Mouse (Mus musculus) forebrain, embryonic 14.5 days (tissue): ENCODE measurements around the gene Bcl11a. TPM values are rescaled to one million over a fixed set of nuclear protein-coding genes. Genes with fewer than 3 reads are reported as not detected.

ENCODE experiments used
- ATAC-seq: fragments of 200-750 bp; cut with Nextera tagmentation; 2 replicates; pipeline ENCODE4 v1.8.0; 2017; ENCODE audit warnings: mild to moderate bottlenecking, moderate library complexity
- DNase-seq: peaks from one replicate; pipeline ENCODE4 v3.0.0-alpha.2; 2015; ENCODE audit warnings: low spot score
- H3K27ac ChIP-seq: fragments of 300-500 bp; sonication (generic); 2 replicates; pipeline ENCODE4 v1.5.1; 2014; ENCODE audit warnings: low read depth, mild to moderate bottlenecking, control low read depth, low read length, moderate library complexity
- H3K27me3 ChIP-seq: fragments of 300-500 bp; sonication (generic); replicated peaks from 2 replicates; pipeline ENCODE4 v1.6.1; 2014; ENCODE audit warnings: low read length, control low read depth, mixed read lengths; ENCODE audit not compliant: control insufficient read depth, insufficient read depth
- H3K36me3 ChIP-seq: fragments of 300-500 bp; sonication (generic); 2 replicates; pipeline ENCODE4 v1.6.1; 2014; ENCODE audit warnings: low read length, control low read depth; ENCODE audit not compliant: control insufficient read depth, insufficient read depth
- H3K4me1 ChIP-seq: fragments of 300-500 bp; sonication (generic); 2 replicates; pipeline ENCODE4 v1.6.1; 2014; ENCODE audit warnings: antibody characterized with exemption, low read length, control low read depth; ENCODE audit not compliant: control insufficient read depth, insufficient read depth
- H3K4me2 ChIP-seq: fragments of 300-500 bp; sonication (generic); 2 replicates; pipeline ENCODE4 v1.6.1; 2014; ENCODE audit warnings: mild to moderate bottlenecking, control low read depth, low read length
- H3K4me3 ChIP-seq: fragments of 300-500 bp; sonication (generic); 2 replicates; pipeline ENCODE4 v1.5.1; 2014; ENCODE audit warnings: low read depth, low read length, control low read depth
- H3K9ac ChIP-seq: fragments of 300-500 bp; sonication (generic); 2 replicates; pipeline ENCODE4 v1.6.1; 2014; ENCODE audit warnings: mild to moderate bottlenecking, low read length, control low read depth, moderate library complexity
- H3K9me3 ChIP-seq: fragments of 300-500 bp; sonication (generic); replicated peaks from 2 replicates; pipeline ENCODE4 v1.6.1; 2016; ENCODE audit warnings: low read length, control low read depth, mixed read lengths; ENCODE audit not compliant: control insufficient read depth
- WGBS: fragments of 180-500 bp; shearing (Covaris S2); extraction: QIAGEN DNeasy Blood & Tissue Kit; methylation state at CpG from one replicate; pipeline ENCODE4 v1.1.7; 2014; 5-methylcytosine and 5-hydroxymethylcytosine counted together
- polyA plus RNA-seq: library from polyadenylated mRNA; unstranded; fragments of >200 nt; fragmentation: Nextera tagmentation; extraction: Ambion mirVana; gene quantifications from 2 replicates; pipeline ENCODE4 v1.2.1, GENCODE M21; 2014

The Bcl11a gene
- polyA plus RNA-seq, 1 experiment from 2014 or later, result 148 TPM

GRCm38 (mm10) chr11:24177458-24177857 is 99.6 kb downstream of the Bcl11a start:
- WGBS, result 90% methylated on average over 4 of the region's 4 CpGs

GRCm38 (mm10) chr11:24178823-24179476 is 101.1 kb downstream of the Bcl11a start:
- WGBS, result 89% methylated on average over 6 of the region's 6 CpGs
- ATAC-seq, result no peak

More at GRCm38 (mm10) chr11:24177458-24177857, 99.6 kb downstream of the Bcl11a start:
- no peak for DNase-seq
- Histone ChIP-seq H3K36me3 (peaks cover 11% of the 10 kb centered on the region; the same call in 1 of the 2 replicates), H3K9me3 (no peaks in the 10 kb centered on the region), H3K27ac (no peak overlapping the region), H3K27me3 (no peaks in the 10 kb centered on the region), H3K9ac (no peak overlapping the region), H3K4me3 (no peak overlapping the region), H3K4me1 (peaks cover 5% of the 10 kb centered on the region; the same call in 1 of the 2 replicates), H3K4me2 (no peak overlapping the region)
- no peak for ATAC-seq

DNA sequence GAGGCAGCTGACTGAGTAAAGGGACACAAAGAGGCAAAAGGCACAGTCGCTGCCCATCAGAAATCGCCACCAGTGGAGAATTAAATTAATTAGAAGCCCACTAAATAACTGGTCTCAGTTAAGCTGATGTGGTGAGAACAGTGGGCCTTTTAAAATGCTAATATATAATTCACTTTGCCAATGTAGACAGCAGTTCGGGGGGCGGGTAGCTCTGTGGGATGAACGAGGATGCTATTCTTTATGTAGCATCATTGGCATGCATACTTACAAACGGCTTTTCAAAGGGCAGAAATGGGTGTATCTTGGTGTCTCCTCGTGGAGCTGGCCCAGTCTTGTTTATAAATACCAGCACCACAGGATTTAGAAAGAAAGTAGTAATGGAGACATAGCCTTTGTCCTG is 102.2 kb downstream of the Bcl11a start:
- DNase-seq, result no peak
- peak; percentile 51 for ATAC-seq
- 6% methylated on average over 7 of the region's 7 CpGs for WGBS

More at GRCm38 (mm10) chr11:24178823-24179476, 101.1 kb downstream of the Bcl11a start:
- Histone ChIP-seq H3K4me1 (peaks cover 5% of the 10 kb centered on the region; the same call in 1 of the 2 replicates), H3K36me3 (no peaks in the 10 kb centered on the region), H3K4me3 (no peak overlapping the region), H3K9me3 (no peaks in the 10 kb centered on the region), H3K27ac (no peak overlapping the region), H3K27me3 (no peaks in the 10 kb centered on the region), H3K4me2 (no peak overlapping the region), H3K9ac (no peak overlapping the region)
- no peak for DNase-seq

DNA sequence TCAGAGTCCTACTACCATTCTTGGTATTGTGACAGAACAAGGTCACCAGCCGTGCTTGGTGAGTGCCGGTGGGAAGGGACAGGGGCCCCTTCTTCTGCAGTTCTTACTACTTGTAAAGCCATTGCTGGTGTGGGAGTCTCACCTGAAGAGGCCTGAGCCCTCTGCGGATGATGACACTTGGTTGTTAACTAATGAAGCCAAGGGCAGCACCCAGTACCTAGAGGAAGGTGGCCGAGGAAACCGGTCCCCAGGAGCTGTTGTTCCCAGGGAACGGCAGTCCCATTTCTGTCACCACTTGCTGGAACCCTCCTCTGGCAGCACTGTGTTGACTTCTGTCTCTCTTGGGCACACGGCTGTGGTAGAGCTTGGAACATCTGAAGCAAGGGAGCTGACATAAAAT is 105.6 kb downstream of the Bcl11a start:
- H3K4me1 ChIP-seq, result peaks cover 5% of the 10 kb centered on the region
- H3K4me2 ChIP-seq, result no peak overlapping the region
- ATAC-seq (no peak), DNase-seq (no peak)
- H3K36me3 ChIP-seq, result no peaks in the 10 kb centered on the region
- 93% methylated on average over 7 of the region's 7 CpGs for WGBS
- H3K9ac ChIP-seq, result no peak overlapping the region
- H3K4me3 ChIP-seq, result no peak overlapping the region
- H3K9me3 ChIP-seq, result no peaks in the 10 kb centered on the region
- H3K27ac ChIP-seq, result no peak overlapping the region
- no peaks in the 10 kb centered on the region for H3K27me3 ChIP-seq

More for the DNA sequence above, 102.2 kb downstream of the Bcl11a start:
- Histone ChIP-seq H3K9me3 (no peaks in the 10 kb centered on the region), H3K4me1 (peaks cover 5% of the 10 kb centered on the region), H3K4me2 (no peak overlapping the region), H3K27ac (no peak overlapping the region), H3K9ac (no peak overlapping the region), H3K27me3 (no peaks in the 10 kb centered on the region), H3K36me3 (no peaks in the 10 kb centered on the region), H3K4me3 (no peak overlapping the region)

DNA sequence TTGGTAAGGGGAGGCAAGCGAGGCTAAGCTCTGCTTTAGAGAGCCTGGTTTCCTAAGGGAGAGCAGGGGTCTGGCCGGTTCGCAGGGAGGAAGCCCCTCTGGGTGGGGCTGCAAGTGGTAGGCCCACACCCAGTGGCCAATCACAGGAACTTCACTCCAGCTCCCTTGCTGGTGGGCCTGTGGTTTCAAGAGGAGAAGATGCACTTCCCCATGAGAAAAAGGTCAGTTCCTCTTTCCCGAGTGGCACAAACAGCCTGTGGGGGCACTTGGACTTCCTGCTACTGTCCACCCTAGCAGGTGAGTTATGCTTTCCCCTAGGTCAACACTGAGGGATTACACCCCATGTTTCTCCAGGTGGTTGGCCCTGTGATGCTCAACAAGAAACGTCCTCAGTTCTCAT is 107.1 kb downstream of the Bcl11a start:
- H3K27me3 ChIP-seq, result no peaks in the 10 kb centered on the region
- no peak overlapping the region for H3K4me3 ChIP-seq
- DNase-seq (no peak), ATAC-seq (no peak)
- H3K9me3 ChIP-seq, result no peaks in the 10 kb centered on the region
- H3K36me3 ChIP-seq, result no peaks in the 10 kb centered on the region
- 74% methylated on average over 5 of the region's 5 CpGs for WGBS
- no peak overlapping the region for H3K9ac ChIP-seq
- no peak overlapping the region for H3K27ac ChIP-seq
- no peak overlapping the region for H3K4me2 ChIP-seq
- H3K4me1 ChIP-seq, result peaks cover 3% of the 10 kb centered on the region

DNA sequence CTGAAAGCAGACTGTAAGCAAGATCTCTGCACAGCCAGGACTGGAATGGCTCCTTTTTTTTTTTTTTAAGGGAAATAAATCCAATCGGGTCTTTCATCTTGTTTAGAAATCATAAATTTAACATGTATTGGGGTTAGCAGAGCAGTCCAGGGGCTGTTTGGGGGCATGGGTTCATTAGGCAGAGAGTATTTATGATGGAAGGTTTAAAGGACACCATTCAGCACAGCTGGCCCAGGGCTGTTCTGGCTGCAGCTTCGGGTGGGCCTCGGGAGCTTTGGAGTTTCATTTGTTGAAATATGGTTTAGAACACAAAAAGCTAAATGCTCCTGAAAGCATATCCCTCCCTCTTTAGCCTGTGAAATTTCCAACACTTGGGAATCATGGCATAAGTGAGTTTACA is 112.6 kb downstream of the Bcl11a start:
- no peak overlapping the region for H3K27ac ChIP-seq
- ATAC-seq (no peak), DNase-seq (no peak)
- H3K36me3 ChIP-seq, result no peaks in the 10 kb centered on the region
- H3K9me3 ChIP-seq, result no peaks in the 10 kb centered on the region
- H3K27me3 ChIP-seq, result no peaks in the 10 kb centered on the region
- WGBS, result 95% methylated on average over 3 of the region's 3 CpGs
- H3K4me3 ChIP-seq, result no peak overlapping the region
- no peak overlapping the region for H3K4me2 ChIP-seq
- no peak overlapping the region for H3K9ac ChIP-seq
- no peaks in the 10 kb centered on the region for H3K4me1 ChIP-seq

DNA sequence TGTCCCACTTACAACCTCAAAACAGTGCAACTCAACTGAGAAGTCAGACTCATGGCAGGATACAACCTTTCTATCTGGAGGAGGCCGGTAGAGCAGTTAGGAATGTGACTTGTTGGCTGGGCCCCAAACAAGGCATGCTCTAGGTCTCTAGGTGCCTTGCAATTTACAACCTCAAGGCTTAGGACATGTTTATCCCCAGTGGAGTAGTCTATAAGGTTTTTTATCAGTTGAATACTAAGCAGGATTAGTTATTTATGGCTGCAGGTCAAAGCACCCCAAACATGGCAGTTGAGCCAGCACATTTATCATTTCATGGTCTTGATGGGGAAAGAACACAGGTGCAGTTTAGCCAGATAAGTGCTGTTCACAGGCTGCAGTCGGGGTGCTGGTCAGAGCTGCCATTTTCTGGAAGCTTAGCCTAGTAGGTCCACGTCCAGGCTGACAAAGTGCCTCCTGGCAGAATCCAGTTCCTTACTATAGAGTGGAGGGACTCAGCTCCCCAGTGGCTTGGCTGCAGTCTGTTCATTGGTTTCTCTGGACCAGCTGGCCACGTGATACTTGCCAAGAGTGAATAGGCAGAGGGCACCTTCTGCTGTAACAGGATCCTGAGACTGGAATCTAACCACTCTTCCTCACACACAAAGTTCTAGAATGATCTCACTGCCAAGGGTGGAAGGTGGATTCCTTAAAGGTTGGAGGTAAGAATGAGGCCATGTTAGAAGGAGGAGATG is 118.8 kb downstream of the Bcl11a start:
- 82% methylated on average over 4 of the region's 4 CpGs for WGBS
- no peak overlapping the region for H3K4me3 ChIP-seq
- H3K4me2 ChIP-seq, result no peak overlapping the region
- H3K36me3 ChIP-seq, result no peaks in the 10 kb centered on the region
- no peak overlapping the region for H3K27ac ChIP-seq
- no peaks in the 10 kb centered on the region for H3K4me1 ChIP-seq
- DNase-seq (no peak), ATAC-seq (no peak)
- H3K27me3 ChIP-seq, result no peaks in the 10 kb centered on the region
- H3K9me3 ChIP-seq, result no peaks in the 10 kb centered on the region
- no peak overlapping the region for H3K9ac ChIP-seq

DNA sequence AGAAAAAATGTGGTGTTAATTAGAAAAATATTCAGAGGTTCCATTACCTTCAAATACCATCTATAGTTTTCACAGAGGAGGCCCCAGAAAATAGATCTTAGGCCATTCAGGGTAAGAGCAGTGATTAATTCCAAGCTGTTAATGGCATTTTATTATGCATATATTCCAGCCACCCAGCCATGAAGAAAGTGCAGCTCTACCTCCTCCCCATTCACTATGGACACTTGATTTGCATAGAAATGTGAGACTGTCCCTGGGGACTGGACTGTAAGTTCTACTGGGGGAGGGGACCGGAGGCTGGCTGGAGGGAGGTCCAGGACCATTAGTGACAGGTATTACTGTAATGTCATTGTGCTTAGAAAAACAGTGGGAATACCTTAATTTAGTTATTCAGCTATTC is 119.6 kb downstream of the Bcl11a start:
- Histone ChIP-seq H3K4me2 (no peak overlapping the region), H3K36me3 (no peaks in the 10 kb centered on the region), H3K27me3 (no peaks in the 10 kb centered on the region), H3K27ac (no peak overlapping the region), H3K4me1 (no peaks in the 10 kb centered on the region; the same call in 1 of the 2 replicates), H3K9ac (no peak overlapping the region), H3K9me3 (no peaks in the 10 kb centered on the region), H3K4me3 (no peak overlapping the region)
- DNase-seq (no peak), ATAC-seq (peak; percentile 54; the same call in 1 of the 2 replicates)
- 60% methylated on average over 1 of the region's 1 CpGs for WGBS

DNA sequence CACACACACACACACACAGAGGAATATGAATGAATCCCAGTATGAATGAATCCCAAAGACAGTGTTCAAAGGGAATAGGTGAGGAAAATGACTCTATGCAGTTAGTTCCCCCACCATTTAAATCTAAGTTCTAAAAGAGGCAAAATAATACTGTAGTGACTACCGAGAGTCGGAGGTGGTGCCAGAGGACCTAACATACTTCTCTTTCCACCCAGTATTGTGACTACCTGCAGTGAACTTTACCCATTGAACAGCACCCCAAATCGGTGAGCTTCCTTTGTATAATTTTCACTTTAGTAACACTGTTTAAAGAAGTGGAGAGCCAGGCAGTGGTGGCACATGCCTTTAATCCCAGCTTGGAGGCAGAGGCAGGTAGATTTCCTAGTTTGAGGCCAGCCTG is 121.7 kb downstream of the Bcl11a start:
- no peaks in the 10 kb centered on the region for H3K27me3 ChIP-seq
- no peak for DNase-seq
- H3K4me2 ChIP-seq, result no peak overlapping the region
- no peaks in the 10 kb centered on the region for H3K36me3 ChIP-seq
- ATAC-seq, result no peak
- 94% methylated on average over 3 of the region's 3 CpGs for WGBS
- no peak overlapping the region for H3K9ac ChIP-seq
- no peaks in the 10 kb centered on the region for H3K9me3 ChIP-seq
- no peak overlapping the region for H3K27ac ChIP-seq
- H3K4me1 ChIP-seq, result peaks cover 7% of the 10 kb centered on the region; the same call in 1 of the 2 replicates
- no peak overlapping the region for H3K4me3 ChIP-seq
